Mouse (Mus musculus) left cerebral cortex, adult 2 months (tissue): ENCODE measurements around the gene Olfr1110. TPM values are rescaled to one million over a fixed set of nuclear protein-coding genes. Genes with fewer than 3 reads are reported as not detected.
"Not testable (repeated sequence)": the region's sequence is repeated elsewhere in the genome, so short reads cannot be mapped to it uniquely, and the experiment has no call there.

Experiments
- DNase-seq, 2 experiments: peaks; one replicate each; pipeline ENCODE4 v3.0.0; 2021 to 2022; ENCODE audit warnings: low spot score in 2 of 2, mixed read lengths in 1 of 2; ENCODE audit errors: extremely low spot score in 1 of 2
- H3K27ac ChIP-seq: fragments of 200-600 bp; 2 replicates; pipeline ENCODE4 v1.8.1; 2022
- H3K4me3 ChIP-seq: fragments of 200-600 bp; 2 replicates; pipeline ENCODE4 v1.8.1; 2022
- CTCF ChIP-seq: fragments of 200-600 bp; IDR thresholded peaks from 2 replicates; pipeline ENCODE4 v1.8.1; 2022; ENCODE audit warnings: antibody characterized with exemption, mild to moderate bottlenecking, moderate library complexity
- intact Hi-C: fragments of 180-260 bp; cut with DNase I; formaldehyde crosslinking; loops from one replicate; pipeline ENCODE4 v1.15.1; 2025
- long read RNA-seq, 2 experiments: library from polyadenylated mRNA; stranded (forward); transcript quantifications; one replicate each; pipeline ENCODE4 v2.0.0; 2021; ENCODE audit warnings: borderline mapping rate in 2 of 2
- total RNA-seq, 2 experiments: library from RNA; stranded (reverse); gene quantifications; 2 replicates each; pipeline ENCODE4 v1.2.3; 2021

Olfr1110 gene
- total RNA-seq: not detected
- long read RNA-seq, experiment 1: 0 reads
- long read RNA-seq, experiment 2: 0 reads

DNA sequence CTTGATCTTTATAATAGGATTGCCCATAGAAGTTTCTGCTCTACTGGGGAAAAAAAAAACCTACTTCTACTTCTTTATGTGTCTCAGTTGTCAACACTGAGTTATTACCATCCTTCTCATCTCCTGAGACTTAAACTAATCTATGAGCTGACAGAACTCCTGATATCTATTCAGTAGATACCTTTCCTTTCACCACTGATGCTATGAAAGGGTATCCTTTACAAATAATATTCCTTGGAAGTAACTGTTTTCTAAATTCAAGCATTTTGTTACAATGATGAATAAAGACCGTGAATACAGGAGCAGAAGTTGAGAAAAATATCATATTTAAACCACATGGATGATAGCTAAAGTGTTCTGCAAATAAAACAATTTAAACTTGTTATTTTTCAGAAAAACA lies at the start of gene Olfr1110:
Olfr1110 (minus strand) TSS at position 101 of the 400 bp plus-strand sequence.
- no peak for TF ChIP-seq CTCF
- no peak within 1 kb of the TSS for H3K27ac ChIP-seq
- intact Hi-C loops: no loop called here
- no peak within 1 kb of the TSS for H3K4me3 ChIP-seq
- no peak for DNase-seq

DNA sequence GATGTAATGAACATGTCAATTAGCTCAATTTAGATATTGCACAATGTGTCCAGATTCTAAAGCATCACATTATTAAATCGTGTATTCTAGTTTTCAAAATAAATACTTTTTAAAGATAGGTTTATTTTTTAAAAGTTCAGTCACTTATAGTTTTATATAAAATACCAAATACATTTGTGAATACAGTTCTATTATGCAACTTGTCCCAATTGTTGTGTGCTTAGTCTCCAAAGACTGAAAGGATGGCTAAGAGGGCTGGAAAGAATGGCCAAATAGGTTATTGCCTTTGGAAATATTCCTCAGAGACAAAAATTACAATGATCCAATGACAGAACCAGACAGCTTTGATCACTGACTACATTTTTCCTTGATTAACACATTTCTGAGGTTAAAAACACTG lies 47.4 kb upstream of the Olfr1110 start, which contains the start of gene Olfr1112:
Olfr1112 (plus strand) TSS at position 301 of the 400 bp plus-strand sequence.
- Histone ChIP-seq H3K4me3 (no peak within 1 kb of the TSS), H3K27ac (no peak within 1 kb of the TSS)
- TF ChIP-seq CTCF: no peak
- no peak for DNase-seq
- intact Hi-C loops: no loop called here

DNA sequence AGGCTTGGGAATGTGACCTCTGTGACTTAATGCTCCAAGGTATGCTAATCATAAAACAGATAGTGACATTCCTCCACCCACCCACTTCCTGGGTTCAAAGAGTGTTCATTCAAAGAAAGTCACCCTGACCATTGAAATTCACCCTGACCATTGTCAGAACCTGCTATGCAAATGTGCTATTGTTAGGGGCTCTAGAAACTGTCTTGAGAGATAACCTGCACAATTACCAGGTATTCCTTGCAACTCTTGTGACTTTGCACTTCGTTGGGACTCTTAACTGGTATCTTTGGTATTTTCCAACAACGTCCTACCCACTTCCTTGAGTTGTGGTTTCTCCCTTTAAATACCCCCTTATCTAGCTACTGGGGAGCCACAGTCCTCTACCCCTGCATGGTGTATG lies 27.6 kb upstream of the Olfr1110 start:
- intact Hi-C loops, H3K4me3 ChIP-seq, H3K27ac ChIP-seq, DNase-seq: not testable (repeated sequence)

DNA sequence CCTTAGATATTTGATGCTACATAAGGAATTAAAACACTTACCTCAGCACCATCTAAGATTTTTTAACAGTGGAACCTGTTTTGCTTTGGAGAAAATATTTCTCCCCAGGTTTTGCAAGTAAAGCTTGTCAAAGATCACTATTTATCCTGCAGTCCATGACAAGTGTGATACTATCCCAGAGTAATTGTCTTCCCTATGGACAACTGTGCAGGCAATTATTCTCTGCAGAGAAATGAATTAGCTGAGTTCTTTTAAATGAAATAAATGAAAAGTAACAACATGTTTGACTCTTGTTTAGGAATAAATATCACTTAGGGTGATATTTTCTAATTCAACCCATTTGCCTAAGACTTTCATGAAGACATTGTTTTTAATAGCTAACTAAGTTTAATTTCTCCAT lies 12.4 kb upstream of the Olfr1110 start, which contains the start of gene Olfr1111:
Olfr1111 (minus strand) TSS at position 101 of the 400 bp plus-strand sequence.
- no peak for DNase-seq
- H3K4me3 ChIP-seq: no peak within 1 kb of the TSS
- TF ChIP-seq CTCF: no peak
- no peak within 1 kb of the TSS for H3K27ac ChIP-seq
- intact Hi-C loops: no loop called here

DNA sequence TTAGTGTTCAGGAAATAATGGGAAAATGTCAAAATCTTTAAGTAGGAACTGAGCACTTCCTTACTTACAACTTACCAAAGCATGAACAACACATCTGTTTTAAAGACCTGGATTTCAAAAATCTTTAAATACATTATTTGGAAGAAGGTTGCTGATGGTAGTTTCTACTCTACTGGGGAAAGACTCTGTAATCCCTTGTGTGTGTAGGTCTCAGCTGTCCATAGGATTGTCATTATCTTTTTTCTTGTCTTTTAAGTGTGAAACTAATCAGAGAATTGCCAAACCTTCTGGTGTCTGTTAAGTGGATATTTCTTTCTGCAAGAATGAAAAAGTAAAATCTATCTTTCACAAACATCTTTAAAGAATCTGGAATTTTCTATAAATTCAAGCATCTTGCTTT lies 25.6 kb downstream of the Olfr1110 start, which contains the start of gene Olfr259:
Olfr259 (minus strand) TSS at position 101 of the 400 bp plus-strand sequence.
- no peak for DNase-seq
- intact Hi-C loops: no loop called here
- Histone ChIP-seq H3K4me3 (no peak within 1 kb of the TSS), H3K27ac (no peak within 1 kb of the TSS)
- no peak for TF ChIP-seq CTCF

DNA sequence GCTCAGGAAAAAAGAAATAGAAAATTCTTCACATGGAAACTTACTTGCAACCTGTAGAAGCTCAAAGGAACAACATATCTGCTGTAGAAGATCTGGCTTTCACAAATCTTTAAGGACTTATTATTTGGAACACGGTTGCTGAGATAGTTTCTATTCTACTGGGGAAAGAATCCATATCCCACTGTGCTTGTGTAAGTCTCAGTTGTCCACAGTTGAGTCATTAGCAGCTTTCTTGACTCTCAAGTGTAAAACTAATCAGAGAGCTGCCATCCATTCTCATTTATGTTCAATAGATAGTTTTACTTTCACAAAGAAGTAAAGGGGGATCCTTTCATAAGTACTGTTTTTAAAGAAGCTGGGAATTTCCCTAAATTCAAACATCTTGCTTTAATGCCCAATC lies 44.2 kb downstream of the Olfr1110 start, which contains the start of gene Olfr1109:
Olfr1109 (minus strand) TSS at position 101 of the 400 bp plus-strand sequence.
- TF ChIP-seq CTCF: no peak
- intact Hi-C loops: no loop called here
- no peak for DNase-seq
- Histone ChIP-seq H3K4me3 (no peak within 1 kb of the TSS), H3K27ac (no peak within 1 kb of the TSS)

Other genes with a start within 250 kb of the Olfr1110 start
- not detected for gene Olfr1097, start 248.1 kb downstream of the Olfr1110 start, total RNA-seq
- not detected for gene Olfr1098, start 215.8 kb downstream of the Olfr1110 start, total RNA-seq
- not detected for gene Olfr1099, start 179.6 kb downstream of the Olfr1110 start, total RNA-seq
- gene Olfr1100, start 160.3 kb downstream of the Olfr1110 start, total RNA-seq: not detected
- gene Olfr1101, start 149.1 kb downstream of the Olfr1110 start, total RNA-seq: not detected
- gene Olfr1102, start 141.9 kb downstream of the Olfr1110 start, total RNA-seq: not detected
- gene Olfr1104, start 113.2 kb downstream of the Olfr1110 start, total RNA-seq: not detected
- gene Olfr1105, start 103.8 kb downstream of the Olfr1110 start, total RNA-seq: not detected
- gene Olfr1106, start 88.0 kb downstream of the Olfr1110 start, total RNA-seq: not detected
- not detected for gene Olfr1107, start 64.5 kb downstream of the Olfr1110 start, total RNA-seq
- not detected for gene Olfr1109, start 44.3 kb downstream of the Olfr1110 start, total RNA-seq
- gene Olfr259, start 25.7 kb downstream of the Olfr1110 start, total RNA-seq: not detected
- gene Olfr1111, start 12.3 kb upstream of the Olfr1110 start, total RNA-seq: not detected
- gene Olfr1112, start 47.5 kb upstream of the Olfr1110 start, total RNA-seq: not detected
- not detected for gene Olfr1113, start 68.7 kb upstream of the Olfr1110 start, total RNA-seq
- not detected for gene Olfr1115, start 107.7 kb upstream of the Olfr1110 start, total RNA-seq
- gene Olfr1116, start 127.2 kb upstream of the Olfr1110 start, total RNA-seq: not detected
- gene Olfr1118, start 167.3 kb upstream of the Olfr1110 start, total RNA-seq: not detected
- gene Olfr1120, start 214.5 kb upstream of the Olfr1110 start, total RNA-seq: not detected
- gene Olfr1121, start 229.6 kb upstream of the Olfr1110 start, total RNA-seq: not detected
- under 1 TPM in 1 of 2 experiments, not detected in 1; 0.11 TPM for gene Olfr1122, start 245.5 kb upstream of the Olfr1110 start, total RNA-seq